Mouse (Mus musculus) bone marrow macrophage, adult 2 months (primary cell): ENCODE data around the gene Olfr970.
"Not testable (repeated sequence)": the region's sequence is repeated elsewhere in the genome, so short reads cannot be mapped to it uniquely, and the experiment has no call there.

Experiments
- CTCF ChIP-seq: IDR thresholded peaks from 2 replicates; pipeline ENCODE4 v1.5.1; 2012; ENCODE audit warnings: low read depth, mild to moderate bottlenecking, low read length, moderate library complexity
- POLR2A ChIP-seq: IDR thresholded peaks from 2 replicates; pipeline ENCODE4 v1.6.1; 2012; ENCODE audit warnings: mild to moderate bottlenecking, low read depth, low read length, borderline replicate concordance

DNA sequence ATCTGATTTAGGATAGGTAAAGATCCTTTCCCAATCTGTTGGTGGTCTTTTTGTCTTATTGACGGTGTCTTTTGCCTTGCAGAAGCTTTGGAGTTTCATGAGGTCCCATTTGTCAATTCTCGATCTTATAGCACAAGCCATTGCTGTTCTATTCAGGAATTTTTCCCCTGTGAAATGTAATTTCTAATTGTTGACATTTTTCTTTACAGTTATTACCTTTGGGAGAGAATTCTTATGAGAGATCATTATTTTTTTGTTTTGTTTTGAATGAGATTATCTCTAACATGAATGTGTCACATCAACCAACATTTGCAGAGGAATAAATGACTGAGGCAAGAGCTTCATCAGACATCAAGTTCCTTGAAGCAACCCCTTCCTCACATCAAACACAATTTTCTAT lies 27.9 kb downstream of the Olfr970 start, which contains the start of gene Olfr971:
- TF ChIP-seq CTCF, POLR2A: not testable (repeated sequence)
